Mouse (Mus musculus) cerebellum, postnatal 10 days (tissue): ENCODE results near the gene Gpd1l.
A peak's percentile ranks its signal among the peaks of the same experiment; 100 is the strongest.

Source experiments
- DNase-seq, 2 experiments: peaks; one replicate each; pipeline ENCODE4 v3.0.0; 2021; ENCODE audit warnings: mixed read lengths in 2 of 2

Gene Gpd1l

GRCm38 (mm10) chr9:114925571-114925970, 8.2 kb downstream of the Gpd1l start:
- DNase-seq, result no peak

GRCm38 (mm10) chr9:114925039-114925438, 8.7 kb downstream of the Gpd1l start:
- no peak for DNase-seq

GRCm38 (mm10) chr9:114924511-114924910, 9.3 kb downstream of the Gpd1l start:
- DNase-seq, result no peak

DNA sequence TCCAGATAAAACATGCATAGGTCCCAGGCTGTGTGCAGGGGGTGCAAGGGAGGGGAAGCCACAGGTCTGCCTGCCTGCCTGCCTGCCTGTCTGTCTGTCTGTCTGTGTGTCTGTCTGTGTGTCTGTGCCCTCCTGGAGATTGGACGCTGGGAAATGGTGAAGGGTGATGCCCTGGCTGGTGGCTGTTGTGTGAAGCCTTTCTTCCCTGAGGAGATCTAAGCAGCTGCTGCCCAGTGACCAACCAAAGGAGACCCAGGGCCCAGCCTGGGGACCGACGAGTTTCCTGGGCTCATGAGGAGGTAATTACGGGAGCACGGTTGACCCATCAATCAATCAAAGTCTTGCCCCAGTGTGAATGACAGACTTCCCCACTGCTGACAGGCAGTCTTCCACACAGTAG, 11.6 kb downstream of the Gpd1l start:
- DNase-seq, result no peak

DNA sequence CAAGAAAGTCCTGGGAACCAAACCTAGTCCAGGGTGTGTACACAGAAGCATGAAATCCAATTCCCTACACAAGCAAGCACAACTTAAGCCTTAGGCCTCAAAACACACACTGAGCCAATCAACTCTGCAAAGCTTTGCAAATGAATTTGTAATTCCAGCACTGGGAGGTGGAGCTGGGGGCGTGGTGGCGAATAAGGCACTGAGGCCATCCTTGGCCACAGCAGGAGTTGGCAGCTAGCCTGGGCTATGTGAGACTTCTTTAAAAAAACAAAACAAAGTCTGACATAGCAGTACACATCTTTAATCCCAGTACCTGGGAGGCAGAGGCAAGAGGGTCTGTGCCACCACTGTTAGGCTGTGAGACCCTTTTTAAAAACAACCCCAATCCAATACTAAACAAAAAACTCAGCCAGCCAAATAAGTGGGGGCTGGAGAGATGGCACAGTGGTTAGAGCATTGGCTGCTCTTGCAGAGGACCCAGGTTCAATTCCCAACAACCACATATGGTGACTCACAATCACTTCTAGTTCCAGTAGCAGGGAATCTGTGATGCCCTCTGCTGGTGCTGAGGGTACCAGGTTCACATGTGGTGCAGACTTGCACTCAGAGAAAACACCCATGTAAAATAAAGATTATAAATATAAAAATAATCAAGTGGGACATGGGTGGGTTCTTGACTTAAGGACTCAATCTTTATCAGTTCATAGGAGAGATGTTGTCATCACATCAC, 12.3 kb downstream of the Gpd1l start:
- DNase-seq, result peak; percentile 58 to 70

- no peak for DNase-seq
Measured at GRCm38 (mm10) chr9:114920569-114920968, 13.2 kb downstream of the Gpd1l start.

DNA sequence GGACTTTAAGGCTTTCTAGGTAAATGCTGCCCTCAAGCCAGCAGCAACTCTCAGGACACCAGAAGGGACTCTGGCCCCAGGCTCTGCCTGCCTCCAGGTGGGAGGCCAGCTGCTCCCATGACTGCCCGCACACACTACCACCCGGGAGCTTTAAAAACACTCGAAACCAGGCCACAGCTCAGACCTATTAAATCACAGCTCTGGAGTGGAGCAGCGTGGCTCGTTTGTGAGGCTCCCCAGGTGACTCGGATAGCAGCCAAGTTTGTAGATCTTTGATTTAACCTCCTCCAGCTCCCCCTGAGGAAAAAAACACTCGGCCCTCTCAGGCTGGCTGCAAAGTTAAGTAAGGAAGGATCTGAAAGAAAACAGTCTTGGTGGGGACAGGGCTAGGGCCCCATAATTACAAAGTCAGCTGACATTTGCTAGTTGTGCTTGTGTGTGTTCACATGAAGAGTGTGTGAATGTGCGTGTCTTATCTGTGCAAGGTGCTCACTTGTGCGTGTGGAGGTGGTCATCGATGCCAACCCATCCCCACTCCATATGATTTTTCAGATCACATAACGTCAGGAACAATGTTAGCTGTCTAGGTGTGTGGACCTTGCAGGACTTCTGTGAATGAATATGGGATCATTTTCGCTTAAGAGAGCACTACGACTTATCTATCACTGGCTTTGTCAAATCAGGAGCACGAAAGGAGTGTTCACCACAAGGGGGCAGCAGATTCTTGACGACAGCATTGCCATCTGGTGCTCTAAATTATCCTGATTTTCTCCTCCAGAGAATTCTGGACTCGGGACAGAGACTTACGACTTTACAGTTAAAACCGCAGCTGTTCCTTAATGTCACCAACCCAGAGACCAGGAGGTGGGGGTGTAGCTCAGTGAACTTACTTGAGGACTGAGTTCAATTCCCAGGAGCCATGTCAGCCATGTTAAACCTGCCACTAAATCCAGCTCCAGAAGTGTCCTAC, 20.8 kb downstream of the Gpd1l start:
- peak; percentile 96 to 99 for DNase-seq

- no peak for DNase-seq
Measured at GRCm38 (mm10) chr9:114907509-114907908, 26.3 kb downstream of the Gpd1l start.

DNA sequence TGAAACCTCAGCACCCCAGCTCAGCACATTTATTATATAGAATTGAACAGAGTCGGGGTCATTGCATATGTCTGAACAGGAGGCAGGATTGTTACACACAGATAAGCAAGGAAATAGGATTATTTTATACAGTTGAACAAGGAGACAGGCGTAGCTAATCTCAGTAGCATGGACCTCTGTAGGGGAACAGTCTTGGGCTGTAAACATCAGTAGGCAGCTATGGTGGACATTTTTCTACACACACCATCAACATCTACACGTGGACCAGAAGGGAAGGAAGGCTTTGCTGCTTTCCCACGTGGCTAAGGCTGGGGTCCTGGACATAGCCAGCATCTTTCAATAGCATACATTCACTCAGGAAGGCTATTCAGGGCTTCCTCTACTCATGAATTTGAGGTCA, 37.9 kb downstream of the Gpd1l start:
- DNase-seq, result no peak

- no peak for DNase-seq
Measured at GRCm38 (mm10) chr9:114892974-114893373, 40.8 kb downstream of the Gpd1l start.

DNA sequence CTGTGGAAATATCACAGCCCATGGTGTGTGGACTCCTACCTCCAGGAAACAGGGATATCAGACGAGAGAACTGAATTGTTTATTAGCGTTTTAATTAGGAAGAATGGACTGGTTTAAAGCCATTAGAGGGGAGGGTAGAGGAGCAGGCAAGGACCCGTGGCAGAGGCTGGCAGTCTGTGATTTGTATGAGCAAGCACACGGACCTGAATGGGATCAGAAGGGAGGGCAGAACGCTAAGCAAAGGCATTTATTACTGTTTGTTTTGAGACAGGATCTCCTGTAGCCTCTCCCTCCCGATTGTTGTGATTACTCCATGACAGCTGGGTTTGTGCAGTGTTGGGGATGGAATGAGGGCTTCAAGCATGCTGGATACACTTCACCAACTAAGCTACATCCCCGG, 43.4 kb downstream of the Gpd1l start:
- no peak for DNase-seq

GRCm38 (mm10) chr9:114888856-114889407, 44.9 kb downstream of the Gpd1l start:
- DNase-seq, result no peak

DNA sequence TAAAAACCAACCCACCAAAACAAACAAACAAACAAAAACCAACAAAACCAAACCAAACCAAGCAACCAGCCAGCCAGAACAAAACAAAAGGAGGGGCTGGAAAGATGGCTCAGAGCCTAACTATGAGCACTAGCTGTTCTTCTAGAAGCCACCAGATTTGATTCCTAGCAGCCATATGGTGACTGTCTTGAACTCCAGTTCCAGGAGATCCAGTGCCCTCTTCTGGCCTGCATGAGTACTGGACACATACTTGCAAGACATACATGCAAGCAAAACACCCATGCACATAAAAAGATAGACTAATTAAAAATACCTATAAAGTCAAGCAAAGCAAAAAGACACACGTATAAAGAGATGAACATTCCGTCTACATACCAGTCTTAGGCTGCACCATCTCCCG, 46.1 kb downstream of the Gpd1l start:
- DNase-seq, result peak; percentile 74 to 77

GRCm38 (mm10) chr9:114885991-114886662, 47.7 kb downstream of the Gpd1l start:
- no peak for DNase-seq

DNA sequence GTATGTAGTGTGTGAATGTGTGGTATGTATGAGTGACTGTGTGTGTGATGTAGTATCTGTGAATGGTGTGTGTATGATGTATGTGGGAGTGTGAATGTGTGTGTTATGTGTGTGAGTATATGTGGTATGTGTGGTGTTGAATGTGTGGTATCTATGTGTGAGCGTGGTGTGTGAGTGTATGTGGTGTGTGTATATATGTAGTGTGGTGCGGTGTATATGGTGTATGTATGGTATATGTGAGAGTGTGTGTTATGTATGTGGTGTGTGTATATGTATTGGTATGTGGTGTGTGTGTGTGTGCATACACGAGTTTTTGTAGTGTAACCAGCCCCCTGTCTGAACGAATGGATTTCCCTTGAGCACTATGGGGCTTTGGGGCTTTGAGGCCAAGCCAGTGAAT, 48.2 kb downstream of the Gpd1l start:
- DNase-seq, result no peak

- DNase-seq, result no peak
Measured at GRCm38 (mm10) chr9:114881977-114882376, 51.8 kb downstream of the Gpd1l start.

GRCm38 (mm10) chr9:114855327-114855726, 78.5 kb downstream of the Gpd1l start:
- DNase-seq, result peak; percentile 22 to 25

- peak; percentile 84 for DNase-seq
Measured at GRCm38 (mm10) chr9:114854686-114855085, 79.1 kb downstream of the Gpd1l start.

DNA sequence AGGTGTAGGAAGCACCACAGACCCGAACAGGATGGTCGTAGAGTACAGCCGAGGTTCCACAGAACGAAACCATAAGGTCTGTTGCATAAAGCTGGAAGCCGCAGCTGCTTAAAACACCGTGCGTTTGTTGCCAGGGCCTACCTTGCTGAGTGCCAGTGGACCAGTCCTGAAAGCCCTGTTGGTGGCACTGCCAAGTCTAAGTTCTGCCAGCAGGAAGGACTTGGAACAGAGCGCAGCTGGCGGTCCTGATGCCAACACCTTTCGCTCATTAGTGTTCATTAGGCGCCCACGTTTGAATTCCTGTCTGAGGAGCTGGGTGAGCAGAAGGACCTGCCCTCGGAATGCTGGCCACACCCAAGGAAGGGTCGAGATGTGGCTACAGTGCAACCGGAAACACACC, 80.5 kb downstream of the Gpd1l start:
- peak; percentile 40 to 47 for DNase-seq

- DNase-seq, result no peak
Measured at GRCm38 (mm10) chr9:114851419-114852190, 82.2 kb downstream of the Gpd1l start.
